8 mouse cellular contexts compared by ENCODE assay signal in the genomic region with DNA sequence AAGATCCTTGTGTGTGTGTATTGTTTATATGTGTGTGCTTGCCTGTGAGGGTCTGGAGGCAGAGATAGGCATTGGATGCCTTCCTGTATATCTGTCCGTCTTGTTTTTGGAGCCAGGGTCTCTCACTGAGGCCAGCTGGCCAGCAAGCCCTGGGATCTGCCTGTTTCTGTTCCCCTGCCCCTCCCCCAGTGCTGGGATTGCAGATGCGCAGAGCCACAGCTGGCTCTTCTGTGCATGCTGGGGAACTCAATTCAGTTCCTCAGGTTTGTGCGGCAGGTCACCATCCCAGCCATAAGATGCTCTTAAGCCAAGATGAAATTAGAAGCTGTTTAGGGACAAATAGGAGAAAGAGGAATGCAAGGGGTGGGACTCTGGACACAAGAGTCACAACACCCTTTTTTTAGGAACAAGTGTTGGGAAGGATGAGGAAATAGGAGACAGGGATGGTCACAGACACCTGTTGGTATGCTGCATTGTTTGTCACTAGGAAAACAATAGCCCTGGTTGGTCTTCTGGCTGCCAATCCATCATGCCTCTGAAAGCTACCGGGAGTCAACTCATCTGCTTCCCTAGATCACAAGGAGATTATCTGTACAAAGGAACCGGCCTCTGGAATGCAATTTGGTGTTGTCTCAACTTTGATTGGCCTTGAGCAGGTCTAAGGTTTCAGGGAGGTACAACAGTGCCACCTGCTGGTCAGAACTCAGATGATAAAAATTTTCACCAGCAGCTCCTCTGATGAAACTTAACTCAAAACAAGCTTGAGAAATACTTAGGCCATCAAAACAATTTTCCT. TPM values are rescaled to one million over a fixed set of nuclear protein-coding genes. Genes with fewer than 3 reads are reported as not detected.
DNase-seq lines count a peak whose midpoint lies in the region; ATAC-seq and TF ChIP-seq lines count a peak whose summit lies in the region.

No protein-coding gene starts in this region.

- no peak for ATAC-seq in heart, embryonic 12.5 days (ENCODE audit: insufficient number of reproducible peaks, low FRiP score)
- no peak for ATAC-seq in liver, postnatal 0 days

- no peak overlapping the region for H3K4me3 ChIP-seq in C2C12 (ENCODE audit: insufficient read depth, poor library complexity, severe bottlenecking)
- H3K4me3 ChIP-seq in heart, embryonic 12.5 days, result no peak overlapping the region
- no peak overlapping the region for H3K4me3 ChIP-seq in liver, postnatal 0 days (ENCODE audit: low read depth, low read length)

- peak; percentile 82 to 95 for DNase-seq in adrenal gland, adult (ENCODE audit: inconsistent age in 2 of 2, low spot score in 1 of 2)
- peak; percentile 85 for DNase-seq in embryo, embryonic 9.5 days (ENCODE audit: extremely low spot score)
- peak; percentile 90 for DNase-seq in kidney, postnatal 10 days
- peak; percentile 85 for DNase-seq in liver, postnatal 0 days
- DNase-seq in retina, postnatal 1 day, result peak; percentile 93
- peak; percentile 88 for DNase-seq in thymus, postnatal 4 days

- H3K79me3 ChIP-seq in C2C12 (ENCODE audit: low read depth), result peaks cover 20% of the 10 kb centered on the region

- H3K79me2 ChIP-seq in C2C12 (ENCODE audit: control insufficient read depth, insufficient read depth), result peaks cover 26% of the 10 kb centered on the region

- H3K27me3 ChIP-seq in C2C12 (ENCODE audit: control insufficient read depth, insufficient read depth, insufficient read length), result no peaks in the 10 kb centered on the region
- H3K27me3 ChIP-seq in heart, embryonic 12.5 days (replicated peaks), result no peaks in the 10 kb centered on the region
- H3K27me3 ChIP-seq in liver, postnatal 0 days (ENCODE audit: insufficient read depth, low read length), result no peaks in the 10 kb centered on the region

- H3K9ac ChIP-seq in heart, embryonic 12.5 days, result peak overlapping the region; percentile 30; the same call in 1 of the 2 replicates
- no peak overlapping the region for H3K9ac ChIP-seq in liver, postnatal 0 days (replicated peaks)

- peak overlapping the region; percentile 54 for H3K4me2 ChIP-seq in heart, embryonic 12.5 days
- no peak overlapping the region for H3K4me2 ChIP-seq in liver, postnatal 0 days (ENCODE audit: low read depth, low read length)

- 15% methylated on average over 5 of the region's 5 CpGs for WGBS in heart, embryonic 12.5 days
- 28% methylated on average over 5 of the region's 5 CpGs for WGBS in liver, postnatal 0 days (ENCODE audit: insufficient replicate concordance)

- peaks cover 35% of the 10 kb centered on the region for H3K4me1 ChIP-seq in heart, embryonic 12.5 days (replicated peaks)
- peaks cover 18% of the 10 kb centered on the region for H3K4me1 ChIP-seq in liver, postnatal 0 days (ENCODE audit: insufficient read depth)

- no peak for TF ChIP-seq EP300 in liver, postnatal 0 days (IDR thresholded peaks at IDR 0.05; ENCODE audit: low read depth)

- no peaks in the 10 kb centered on the region for H3K9me3 ChIP-seq in heart, embryonic 12.5 days (replicated peaks)
- H3K9me3 ChIP-seq in liver, postnatal 0 days (ENCODE audit: low read length), result no peaks in the 10 kb centered on the region

- no peak overlapping the region for H3K27ac ChIP-seq in heart, embryonic 12.5 days (ENCODE audit: poor library complexity, severe bottlenecking)
- no peak overlapping the region for H3K27ac ChIP-seq in liver, postnatal 0 days (ENCODE audit: low read depth)

- no peak for TF ChIP-seq CTCF in C2C12 (IDR thresholded peaks at IDR 0.05; ENCODE audit: control insufficient read depth, insufficient read depth, insufficient read length)
- peak; percentile 91 for TF ChIP-seq CTCF in liver, postnatal 0 days (IDR thresholded peaks at IDR 0.05; ENCODE audit: low read depth)

- H3K36me3 ChIP-seq in C2C12 (ENCODE audit: control insufficient read depth, insufficient read depth), result peaks cover 3% of the 10 kb centered on the region
- no peaks in the 10 kb centered on the region for H3K36me3 ChIP-seq in heart, embryonic 12.5 days
- H3K36me3 ChIP-seq in liver, postnatal 0 days (replicated peaks; ENCODE audit: insufficient read depth, low read length), result no peaks in the 10 kb centered on the region

- no peak overlapping the region for H3ac ChIP-seq in C2C12 (ENCODE audit: control insufficient read depth, insufficient read length, low read depth)

TF ChIP-seq in C2C12, 6 proteins besides CTCF, POLR2A, EP300 and RAD21:
- TF ChIP-seq CEBPB (IDR thresholded peaks at IDR 0.05; ENCODE audit: low read depth), result no peak
- no peak for TF ChIP-seq FOSL1 (IDR thresholded peaks at IDR 0.05; ENCODE audit: insufficient read depth, low read length, poor library complexity, severe bottlenecking)
- TF ChIP-seq MYOG (IDR thresholded peaks at IDR 0.05; ENCODE audit: control insufficient read depth, extremely low read depth, insufficient read length), result no peak
- no peak for TF ChIP-seq MAX (IDR thresholded peaks at IDR 0.05)
- TF ChIP-seq MYOD1 (IDR thresholded peaks at IDR 0.05; ENCODE audit: control insufficient read depth, insufficient read length, low read depth), result peak; percentile 12

RNA-seq across cellular contexts. Expression of a gene that starts 4.7 kb away (rescaled TPM):
- polyA plus RNA-seq in C2C12 (2012; fragmentation: generic; extraction: Trizol), result 341 TPM
- polyA plus RNA-seq in heart, embryonic 12.5 days (2016; fragmentation: Nextera tagmentation; extraction: Ambion mirVana), result 335 and 344 TPM in 2 replicates
- polyA plus RNA-seq in liver, postnatal 0 days (2015; fragmentation: Nextera tagmentation; extraction: Ambion mirVana), result 156 and 162 TPM in 2 replicates

RNA-seq across cellular contexts. Expression of a gene that starts 24.7 kb away (rescaled TPM):
- 110 TPM for polyA plus RNA-seq in C2C12 (2012; fragmentation: generic; extraction: Trizol)
- 178 and 200 TPM in 2 replicates for polyA plus RNA-seq in heart, embryonic 12.5 days (2016; fragmentation: Nextera tagmentation; extraction: Ambion mirVana)
- 57.4 TPM in 2 replicates for polyA plus RNA-seq in liver, postnatal 0 days (2015; fragmentation: Nextera tagmentation; extraction: Ambion mirVana)

RNA-seq across cellular contexts. Expression of a gene that starts 25.7 kb away (rescaled TPM):
- polyA plus RNA-seq in C2C12 (2012; fragmentation: generic; extraction: Trizol), result 67.6 TPM
- polyA plus RNA-seq in heart, embryonic 12.5 days (2016; fragmentation: Nextera tagmentation; extraction: Ambion mirVana), result 136 and 141 TPM in 2 replicates
- 64.6 and 66.7 TPM in 2 replicates for polyA plus RNA-seq in liver, postnatal 0 days (2015; fragmentation: Nextera tagmentation; extraction: Ambion mirVana)

RNA-seq across cellular contexts. Expression of a gene that starts 26.8 kb away (rescaled TPM):
- 0.47 TPM for polyA plus RNA-seq in C2C12 (2012; fragmentation: generic; extraction: Trizol)
- 0.33 and 0.40 TPM in 2 replicates for polyA plus RNA-seq in heart, embryonic 12.5 days (2016; fragmentation: Nextera tagmentation; extraction: Ambion mirVana)
- polyA plus RNA-seq in liver, postnatal 0 days (2015; fragmentation: Nextera tagmentation; extraction: Ambion mirVana), result 0.02 and 0.04 TPM in 2 replicates
